Mouse (Mus musculus) midbrain, embryonic 13.5 days (tissue): Measurements from ENCODE around the gene Fars2. TPM values are rescaled to one million over a fixed set of nuclear protein-coding genes. Genes with fewer than 3 reads are reported as not detected.

ENCODE experiments used
- ATAC-seq: fragments of 200-750 bp; cut with Nextera tagmentation; 2 replicates; pipeline ENCODE4 v1.8.0; 2017; ENCODE audit warnings: mild to moderate bottlenecking, moderate TSS enrichment, moderate library complexity
- H3K27ac ChIP-seq: fragments of 300-500 bp; sonication (generic); 2 replicates; pipeline ENCODE4 v1.5.1; 2015; ENCODE audit warnings: inconsistent platforms, mild to moderate bottlenecking, moderate library complexity
- H3K27me3 ChIP-seq: fragments of 300-500 bp; sonication (generic); 2 replicates; pipeline ENCODE4 v1.6.1; 2015; ENCODE audit warnings: mild to moderate bottlenecking, inconsistent platforms
- H3K36me3 ChIP-seq: fragments of 300-500 bp; sonication (generic); 2 replicates; pipeline ENCODE4 v1.6.1; 2015; ENCODE audit warnings: mild to moderate bottlenecking, inconsistent platforms
- H3K4me1 ChIP-seq: fragments of 300-500 bp; sonication (generic); replicated peaks from 2 replicates; pipeline ENCODE4 v1.6.1; 2015; ENCODE audit warnings: inconsistent platforms
- H3K4me2 ChIP-seq: fragments of 300-500 bp; sonication (generic); replicated peaks from 2 replicates; pipeline ENCODE4 v1.6.1; 2015; ENCODE audit warnings: moderate library complexity, mild to moderate bottlenecking, inconsistent platforms
- H3K4me3 ChIP-seq: fragments of 300-500 bp; sonication (generic); replicated peaks from 2 replicates; pipeline ENCODE4 v1.5.1; 2015; ENCODE audit warnings: mild to moderate bottlenecking, inconsistent platforms
- H3K9ac ChIP-seq: fragments of 300-500 bp; sonication (generic); replicated peaks from 2 replicates; pipeline ENCODE4 v1.6.1; 2015; ENCODE audit warnings: mild to moderate bottlenecking, inconsistent platforms
- H3K9me3 ChIP-seq: fragments of 300-500 bp; sonication (generic); 2 replicates; pipeline ENCODE4 v1.6.1; 2016; ENCODE audit warnings: mild to moderate bottlenecking, inconsistent platforms
- WGBS: fragments of 180-500 bp; shearing (Covaris S2); methylation state at CpG from one replicate; pipeline ENCODE4 v1.1.7; 2015; 5-methylcytosine and 5-hydroxymethylcytosine counted together
- polyA plus RNA-seq: library from polyadenylated mRNA; unstranded; fragments of >200 nt; fragmentation: Nextera tagmentation; extraction: Ambion mirVana; gene quantifications from 2 replicates; pipeline ENCODE4 v1.2.1, GENCODE M21; 2015

The Fars2 gene
- polyA plus RNA-seq, 1 experiment from 2014 or later = 29.5 TPM

GRCm38 (mm10) chr13:36282785-36283544 lies 165.8 kb downstream of the Fars2 start:
- peak; percentile 98 for ATAC-seq

GRCm38 (mm10) chr13:36283545-36284067 lies 166.4 kb downstream of the Fars2 start:
- Histone ChIP-seq H3K4me3 (no peak overlapping the region), H3K27ac (peak overlapping the region; percentile 83), H3K27me3 (peaks cover 67% of the 10 kb centered on the region), H3K36me3 (no peaks in the 10 kb centered on the region), H3K4me2 (peak overlapping the region; percentile 37), H3K4me1 (peaks cover 40% of the 10 kb centered on the region), H3K9me3 (no peaks in the 10 kb centered on the region), H3K9ac (no peak overlapping the region)
- 8% methylated on average over 7 of the region's 7 CpGs for WGBS
- peak; percentile 92 for ATAC-seq

More at GRCm38 (mm10) chr13:36282785-36283544, 165.8 kb downstream of the Fars2 start:
- Histone ChIP-seq H3K4me2 (peak overlapping the region; percentile 37), H3K9me3 (no peaks in the 10 kb centered on the region), H3K27me3 (peaks cover 67% of the 10 kb centered on the region), H3K27ac (peak overlapping the region; percentile 83), H3K4me1 (peaks cover 40% of the 10 kb centered on the region), H3K36me3 (no peaks in the 10 kb centered on the region), H3K9ac (no peak overlapping the region), H3K4me3 (0 out of 2 replicates have a peak overlapping the region, but pooled peaks have one; percentile 1)
- WGBS = 6% methylated on average over 7 of the region's 7 CpGs

GRCm38 (mm10) chr13:36284097-36284496 lies 166.9 kb downstream of the Fars2 start:
- Histone ChIP-seq H3K4me3 (no peak overlapping the region), H3K4me1 (peaks cover 40% of the 10 kb centered on the region), H3K36me3 (no peaks in the 10 kb centered on the region), H3K27me3 (peaks cover 64% of the 10 kb centered on the region), H3K4me2 (no peak overlapping the region), H3K27ac (peak overlapping the region; percentile 83), H3K9ac (no peak overlapping the region), H3K9me3 (no peaks in the 10 kb centered on the region)
- 14% methylated on average over 1 of the region's 1 CpGs for WGBS
- ATAC-seq = no peak

- Histone ChIP-seq H3K9ac (no peak overlapping the region), H3K4me1 (peaks cover 37% of the 10 kb centered on the region), H3K36me3 (no peaks in the 10 kb centered on the region), H3K27ac (peak overlapping the region; percentile 83; the same call in 1 of the 2 replicates), H3K27me3 (peaks cover 64% of the 10 kb centered on the region), H3K4me3 (no peak overlapping the region), H3K4me2 (no peak overlapping the region), H3K9me3 (no peaks in the 10 kb centered on the region)
- WGBS = 92% methylated on average over 2 of the region's 2 CpGs
- no peak for ATAC-seq
Observed at GRCm38 (mm10) chr13:36285235-36285634, 168.0 kb downstream of the Fars2 start.

DNA sequence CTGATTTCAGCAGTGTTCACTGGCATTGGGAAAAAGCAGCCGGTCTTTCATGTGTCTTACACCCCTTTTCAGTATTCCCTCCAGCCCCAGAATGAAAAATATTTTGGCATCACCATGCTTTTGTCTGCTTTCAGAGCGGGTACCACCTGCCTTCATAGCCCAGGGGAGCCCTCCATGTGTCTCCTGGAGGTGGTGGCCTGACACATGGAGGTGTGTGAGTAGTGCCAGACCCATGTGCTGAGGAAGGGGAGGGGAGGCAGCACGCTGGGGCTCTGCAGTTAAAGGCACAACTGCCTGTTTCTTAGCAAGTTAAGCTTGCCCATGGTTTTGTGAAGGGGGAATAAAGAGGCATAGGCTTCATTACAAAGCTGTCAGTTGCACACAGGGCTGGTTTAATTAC lies 176.3 kb downstream of the Fars2 start:
- H3K27ac ChIP-seq = peak overlapping the region; percentile 6

GRCm38 (mm10) chr13:36294503-36294902 lies 177.3 kb downstream of the Fars2 start:
- Histone ChIP-seq H3K4me2 (no peak overlapping the region), H3K27ac (no peak overlapping the region), H3K27me3 (peaks cover 49% of the 10 kb centered on the region), H3K9ac (no peak overlapping the region), H3K4me1 (peaks cover 35% of the 10 kb centered on the region), H3K9me3 (no peaks in the 10 kb centered on the region), H3K4me3 (no peak overlapping the region), H3K36me3 (no peaks in the 10 kb centered on the region)
- 79% methylated on average over 5 of the region's 5 CpGs for WGBS
- no peak for ATAC-seq

More for the DNA sequence above, 176.3 kb downstream of the Fars2 start:
- no peak overlapping the region for H3K4me2 ChIP-seq
- 50% methylated on average over 3 of the region's 3 CpGs for WGBS
- H3K9me3 ChIP-seq = no peaks in the 10 kb centered on the region
- peak; percentile 67; the same call in 1 of the 2 replicates for ATAC-seq
- H3K36me3 ChIP-seq = no peaks in the 10 kb centered on the region
- peaks cover 32% of the 10 kb centered on the region for H3K4me1 ChIP-seq
- peaks cover 55% of the 10 kb centered on the region for H3K27me3 ChIP-seq
- no peak overlapping the region for H3K9ac ChIP-seq
- H3K4me3 ChIP-seq = no peak overlapping the region

DNA sequence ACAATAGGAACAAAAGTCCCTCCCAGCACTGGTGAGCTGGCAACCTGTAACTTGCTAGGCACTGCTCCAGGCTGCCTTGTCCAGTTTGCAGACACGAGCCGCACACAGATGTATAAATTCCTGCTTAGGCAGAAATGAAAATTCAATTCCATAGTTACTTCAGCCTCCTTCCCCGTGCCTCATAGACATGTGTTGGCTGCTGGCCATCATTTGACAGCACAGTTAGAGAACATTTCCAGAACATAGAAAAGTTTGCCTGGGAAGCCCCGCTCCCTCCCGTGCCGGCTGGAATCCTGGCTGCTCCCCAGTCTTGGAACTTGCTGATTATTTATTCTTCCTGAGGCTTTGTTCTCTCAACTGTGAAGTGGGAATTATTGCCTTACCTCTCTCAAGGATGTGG lies 178.6 kb downstream of the Fars2 start:
- peaks cover 35% of the 10 kb centered on the region for H3K4me1 ChIP-seq
- no peak overlapping the region for H3K9ac ChIP-seq
- no peak overlapping the region for H3K4me2 ChIP-seq
- peak; percentile 34 for ATAC-seq
- H3K9me3 ChIP-seq = no peaks in the 10 kb centered on the region
- H3K27me3 ChIP-seq = peaks cover 40% of the 10 kb centered on the region
- H3K4me3 ChIP-seq = no peak overlapping the region
- H3K36me3 ChIP-seq = no peaks in the 10 kb centered on the region
- 23% methylated on average over 6 of the region's 6 CpGs for WGBS
- no peak overlapping the region for H3K27ac ChIP-seq

- H3K27ac ChIP-seq = no peak overlapping the region
- no peaks in the 10 kb centered on the region for H3K36me3 ChIP-seq
- no peaks in the 10 kb centered on the region for H3K9me3 ChIP-seq
- H3K4me3 ChIP-seq = no peak overlapping the region
- H3K27me3 ChIP-seq = peaks cover 40% of the 10 kb centered on the region
- no peak overlapping the region for H3K9ac ChIP-seq
- peaks cover 35% of the 10 kb centered on the region for H3K4me1 ChIP-seq
- no peak for ATAC-seq
- H3K4me2 ChIP-seq = no peak overlapping the region
- WGBS = 78% methylated on average over 4 of the region's 4 CpGs
Observed at GRCm38 (mm10) chr13:36296574-36296973, 179.4 kb downstream of the Fars2 start.

GRCm38 (mm10) chr13:36297950-36298781 lies 181.0 kb downstream of the Fars2 start:
- H3K9ac ChIP-seq = no peak overlapping the region
- H3K9me3 ChIP-seq = no peaks in the 10 kb centered on the region
- WGBS = 36% methylated on average over 3 of the region's 3 CpGs
- H3K27ac ChIP-seq = no peak overlapping the region
- no peaks in the 10 kb centered on the region for H3K36me3 ChIP-seq
- peak; percentile 83 for ATAC-seq
- no peak overlapping the region for H3K4me3 ChIP-seq
- no peak overlapping the region for H3K4me2 ChIP-seq
- peaks cover 35% of the 10 kb centered on the region for H3K4me1 ChIP-seq
- peaks cover 38% of the 10 kb centered on the region for H3K27me3 ChIP-seq

GRCm38 (mm10) chr13:36298782-36299031 lies 181.5 kb downstream of the Fars2 start:
- ATAC-seq = peak; percentile 43; the same call in 1 of the 2 replicates

GRCm38 (mm10) chr13:36302770-36303169 lies 185.6 kb downstream of the Fars2 start:
- ATAC-seq = no peak

More at GRCm38 (mm10) chr13:36298782-36299031, 181.5 kb downstream of the Fars2 start:
- 0 out of 2 replicates have a peak overlapping the region, but pooled peaks have one; percentile 36 for H3K27ac ChIP-seq
- no peaks in the 10 kb centered on the region for H3K36me3 ChIP-seq
- H3K4me3 ChIP-seq = no peak overlapping the region
- no peak overlapping the region for H3K9ac ChIP-seq
- H3K9me3 ChIP-seq = no peaks in the 10 kb centered on the region
- H3K4me2 ChIP-seq = no peak overlapping the region
- H3K27me3 ChIP-seq = peaks cover 33% of the 10 kb centered on the region
- H3K4me1 ChIP-seq = peaks cover 32% of the 10 kb centered on the region

DNA sequence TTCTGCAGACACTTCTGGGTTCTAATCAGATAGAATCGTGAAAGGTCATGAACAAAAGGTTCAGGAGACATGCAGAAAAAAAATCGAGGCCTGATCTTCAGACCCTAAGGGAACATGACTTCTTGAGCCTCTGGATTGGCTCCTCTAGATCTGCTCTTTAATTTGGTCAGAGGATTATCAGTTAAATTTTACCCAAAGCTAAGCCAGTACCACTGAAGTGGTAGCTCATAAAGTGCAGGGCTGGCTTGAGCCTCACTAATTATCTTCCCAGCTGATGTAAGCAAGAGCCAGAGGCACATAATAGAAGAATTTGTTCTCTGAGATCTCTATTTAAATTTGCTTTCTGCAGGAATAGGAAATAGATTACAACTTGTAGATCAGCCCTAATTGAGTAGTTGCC lies 188.1 kb downstream of the Fars2 start:
- H3K27me3 ChIP-seq = no peaks in the 10 kb centered on the region
- H3K27ac ChIP-seq = no peak overlapping the region
- H3K4me2 ChIP-seq = no peak overlapping the region
- H3K9me3 ChIP-seq = no peaks in the 10 kb centered on the region
- 0 out of 2 replicates have a peak, but pooled peaks cover 2% of the 10 kb centered on the region for H3K4me1 ChIP-seq
- H3K36me3 ChIP-seq = no peaks in the 10 kb centered on the region
- no peak for ATAC-seq
- no peak overlapping the region for H3K4me3 ChIP-seq
- WGBS = 55% methylated on average over 2 of the region's 2 CpGs
- no peak overlapping the region for H3K9ac ChIP-seq

More at GRCm38 (mm10) chr13:36302770-36303169, 185.6 kb downstream of the Fars2 start:
- H3K9me3 ChIP-seq = no peaks in the 10 kb centered on the region
- H3K4me2 ChIP-seq = no peak overlapping the region
- 0 out of 2 replicates have a peak, but pooled peaks cover 2% of the 10 kb centered on the region for H3K27me3 ChIP-seq
- H3K27ac ChIP-seq = no peak overlapping the region
- no peak overlapping the region for H3K4me3 ChIP-seq
- no peaks in the 10 kb centered on the region for H3K36me3 ChIP-seq
- WGBS = 84% methylated on average over 3 of the region's 3 CpGs
- no peak overlapping the region for H3K9ac ChIP-seq
- H3K4me1 ChIP-seq = peaks cover 11% of the 10 kb centered on the region
